Mouse (Mus musculus) embryonic facial prominence, embryonic 15.5 days (tissue): ENCODE results near the gene Fxyd6. TPM values are rescaled to one million over a fixed set of nuclear protein-coding genes. Genes with fewer than 3 reads are reported as not detected.

Source experiments
- ATAC-seq: fragments of 200-750 bp; cut with Nextera tagmentation; 2 replicates; pipeline ENCODE4 v1.8.0; 2017; ENCODE audit warnings: low read depth, moderate TSS enrichment; ENCODE audit not compliant: insufficient number of reproducible peaks, low FRiP score, low TSS enrichment
- H3K27ac ChIP-seq: fragments of 300-500 bp; sonication (generic); replicated peaks from 2 replicates; pipeline ENCODE4 v1.5.1; 2015; ENCODE audit warnings: mild to moderate bottlenecking, inconsistent platforms
- H3K27me3 ChIP-seq: fragments of 300-500 bp; sonication (generic); 2 replicates; pipeline ENCODE4 v1.6.1; 2015; ENCODE audit warnings: inconsistent platforms
- H3K36me3 ChIP-seq: fragments of 300-500 bp; sonication (generic); 2 replicates; pipeline ENCODE4 v1.6.1; 2015; ENCODE audit warnings: mild to moderate bottlenecking, inconsistent platforms
- H3K4me1 ChIP-seq: fragments of 300-500 bp; sonication (generic); 2 replicates; pipeline ENCODE4 v1.6.1; 2015; ENCODE audit warnings: inconsistent platforms
- H3K4me2 ChIP-seq: fragments of 300-500 bp; sonication (generic); replicated peaks from 2 replicates; pipeline ENCODE4 v1.6.1; 2015; ENCODE audit warnings: mild to moderate bottlenecking, inconsistent platforms
- H3K4me3 ChIP-seq: fragments of 300-500 bp; sonication (generic); replicated peaks from 2 replicates; pipeline ENCODE4 v1.5.1; 2015; ENCODE audit warnings: mild to moderate bottlenecking, inconsistent platforms
- H3K9ac ChIP-seq: fragments of 300-500 bp; sonication (generic); 2 replicates; pipeline ENCODE4 v1.6.1; 2015; ENCODE audit warnings: inconsistent platforms
- H3K9me3 ChIP-seq: fragments of 300-500 bp; sonication (generic); replicated peaks from 2 replicates; pipeline ENCODE4 v1.6.1; 2016; ENCODE audit warnings: inconsistent platforms
- WGBS: fragments of 180-500 bp; shearing (Covaris S2); methylation state at CpG from one replicate; pipeline ENCODE4 v1.1.7; 2015; 5-methylcytosine and 5-hydroxymethylcytosine counted together
- polyA plus RNA-seq: library from polyadenylated mRNA; unstranded; fragments of >200 nt; fragmentation: Nextera tagmentation; extraction: Ambion mirVana; gene quantifications from 2 replicates; pipeline ENCODE4 v1.2.1, GENCODE M21; 2015

Fxyd6 gene
- polyA plus RNA-seq, 1 experiment from 2014 or later: 77.5 TPM

DNA sequence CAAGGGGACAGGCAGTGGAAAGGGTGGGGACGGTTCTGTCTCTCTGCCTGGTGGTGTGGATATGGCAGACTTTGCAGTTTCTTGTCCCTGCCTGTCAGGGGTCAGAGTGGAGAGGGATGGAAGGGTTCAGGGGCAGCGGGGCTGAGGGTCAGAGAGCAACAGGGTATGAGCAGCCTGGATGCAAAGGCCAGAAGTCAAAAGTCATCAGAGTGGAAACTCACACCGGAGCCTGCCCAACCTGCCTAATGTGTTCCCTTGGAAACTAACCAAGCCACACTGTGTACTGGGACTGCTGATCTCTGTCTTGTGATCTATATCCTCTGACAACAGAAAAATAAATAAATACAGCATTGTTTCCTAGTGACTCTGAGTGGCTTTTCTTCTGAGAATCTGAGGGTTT, 25.8 kb downstream of the Fxyd6 start:
- Histone ChIP-seq H3K9ac (no peak overlapping the region), H3K27ac (no peak overlapping the region), H3K9me3 (no peaks in the 10 kb centered on the region), H3K4me3 (no peak overlapping the region), H3K4me1 (no peaks in the 10 kb centered on the region), H3K36me3 (peaks cover 3% of the 10 kb centered on the region; the same call in 1 of the 2 replicates), H3K27me3 (no peaks in the 10 kb centered on the region), H3K4me2 (no peak overlapping the region)
- 54% methylated on average over 3 of the region's 3 CpGs for WGBS
- no peak for ATAC-seq

DNA sequence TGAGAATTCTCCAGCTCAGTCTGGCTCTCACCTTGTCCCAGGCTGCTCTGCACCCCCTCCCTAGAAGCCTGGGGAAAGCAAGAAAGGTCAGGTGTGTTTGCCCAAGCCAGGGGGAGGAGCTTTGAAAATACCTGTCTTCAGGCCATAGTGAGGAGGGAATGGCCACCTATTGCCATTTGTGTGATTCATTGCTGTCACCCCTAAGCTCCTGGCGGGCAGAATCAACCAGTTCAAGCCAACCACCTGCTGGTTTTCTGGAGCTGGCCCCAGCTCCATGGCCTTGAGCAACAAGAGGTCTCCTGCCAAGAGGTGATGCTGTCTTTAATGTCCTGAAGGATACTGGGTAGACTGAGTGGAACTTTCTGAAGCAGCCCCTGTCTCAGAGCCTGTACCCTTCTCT, 28.4 kb downstream of the Fxyd6 start:
- no peaks in the 10 kb centered on the region for H3K9me3 ChIP-seq
- peaks cover 4% of the 10 kb centered on the region; the same call in 1 of the 2 replicates for H3K4me1 ChIP-seq
- H3K4me3 ChIP-seq: no peak overlapping the region
- WGBS: 50% methylated on average over 1 of the region's 1 CpGs
- H3K27me3 ChIP-seq: no peaks in the 10 kb centered on the region
- ATAC-seq: no peak
- H3K36me3 ChIP-seq: no peaks in the 10 kb centered on the region; the same call in 1 of the 2 replicates
- no peak overlapping the region for H3K27ac ChIP-seq
- no peak overlapping the region for H3K4me2 ChIP-seq
- no peak overlapping the region for H3K9ac ChIP-seq

GRCm38 (mm10) chr9:45399434-45399833, 29.4 kb downstream of the Fxyd6 start, which contains the start of gene Fxyd2:
Gene Fxyd2 (plus strand): TSS chr9:45399669.
- no peak for ATAC-seq
- H3K9ac ChIP-seq: no peak within 1 kb of the TSS
- no peaks in the 10 kb centered on the region; the same call in 1 of the 2 replicates for H3K36me3 ChIP-seq
- no peak within 1 kb of the TSS for H3K4me2 ChIP-seq
- no peaks in the 10 kb centered on the region; the same call in 1 of the 2 replicates for H3K27me3 ChIP-seq
- H3K27ac ChIP-seq: no peak within 1 kb of the TSS
- 73% methylated on average over 4 of the region's 4 CpGs for WGBS
- no peak within 1 kb of the TSS for H3K4me3 ChIP-seq
- H3K4me1 ChIP-seq: peaks cover 4% of the 10 kb centered on the region; the same call in 1 of the 2 replicates
- no peaks in the 10 kb centered on the region for H3K9me3 ChIP-seq

GRCm38 (mm10) chr9:45401851-45402250, 31.9 kb downstream of the Fxyd6 start:
- Histone ChIP-seq H3K27me3 (no peaks in the 10 kb centered on the region; the same call in 1 of the 2 replicates), H3K4me3 (no peak overlapping the region), H3K9ac (no peak overlapping the region), H3K4me2 (no peak overlapping the region), H3K27ac (no peak overlapping the region), H3K36me3 (no peaks in the 10 kb centered on the region), H3K4me1 (peaks cover 4% of the 10 kb centered on the region; the same call in 1 of the 2 replicates), H3K9me3 (no peaks in the 10 kb centered on the region)
- WGBS: 38% methylated on average over 4 of the region's 4 CpGs
- no peak for ATAC-seq

DNA sequence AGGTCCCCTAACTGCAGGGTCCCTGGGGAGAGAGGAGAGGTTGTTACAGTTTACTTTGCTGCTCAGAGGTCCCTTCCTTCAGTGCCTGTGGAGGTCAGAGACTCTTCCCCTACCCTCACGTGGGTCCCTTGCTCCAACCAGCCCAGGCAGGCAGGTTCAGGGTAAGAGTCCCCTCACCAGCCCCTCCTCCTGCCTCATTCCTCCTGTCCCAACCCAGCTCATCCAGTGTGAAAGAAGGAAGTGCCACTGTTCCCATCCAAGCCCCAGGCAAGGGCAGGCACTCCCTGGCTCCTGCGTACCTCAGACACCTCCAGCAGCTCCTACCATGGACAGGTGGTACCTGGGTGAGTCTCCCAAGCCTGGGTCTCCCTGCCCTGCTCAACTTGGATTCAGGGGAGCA, 33.0 kb downstream of the Fxyd6 start:
- no peak overlapping the region for H3K4me2 ChIP-seq
- H3K9ac ChIP-seq: no peak overlapping the region
- H3K36me3 ChIP-seq: no peaks in the 10 kb centered on the region
- H3K9me3 ChIP-seq: no peaks in the 10 kb centered on the region
- H3K4me1 ChIP-seq: peaks cover 8% of the 10 kb centered on the region
- H3K4me3 ChIP-seq: no peak overlapping the region
- 29% methylated on average over 2 of the region's 2 CpGs for WGBS
- no peak overlapping the region for H3K27ac ChIP-seq
- no peaks in the 10 kb centered on the region; the same call in 1 of the 2 replicates for H3K27me3 ChIP-seq
- ATAC-seq: no peak

DNA sequence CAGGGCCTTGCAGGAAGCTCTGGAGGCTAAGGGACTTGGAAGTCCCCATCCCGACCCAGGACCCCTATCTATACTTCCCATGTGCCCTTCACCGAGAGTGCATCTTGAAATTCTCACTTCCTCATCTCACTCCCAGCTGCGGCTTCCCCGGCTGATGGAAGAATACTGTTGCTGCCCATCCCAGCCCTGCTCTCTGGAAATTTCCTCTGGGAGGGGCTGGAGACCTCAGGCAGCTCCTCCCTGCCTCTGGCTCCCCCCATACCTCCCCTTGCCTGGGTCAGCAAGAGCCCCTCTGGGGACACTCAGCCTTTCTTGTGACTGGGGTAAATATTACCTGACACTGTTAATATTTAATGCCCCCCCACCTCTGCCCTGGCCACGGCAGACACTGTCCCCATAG, 35.7 kb downstream of the Fxyd6 start:
- no peaks in the 10 kb centered on the region for H3K36me3 ChIP-seq
- no peaks in the 10 kb centered on the region; the same call in 1 of the 2 replicates for H3K27me3 ChIP-seq
- no peak overlapping the region for H3K9ac ChIP-seq
- H3K4me1 ChIP-seq: peaks cover 14% of the 10 kb centered on the region
- H3K27ac ChIP-seq: no peak overlapping the region
- WGBS: 74% methylated on average over 5 of the region's 5 CpGs
- no peak overlapping the region for H3K4me2 ChIP-seq
- no peak overlapping the region for H3K4me3 ChIP-seq
- no peak for ATAC-seq
- no peaks in the 10 kb centered on the region for H3K9me3 ChIP-seq

DNA sequence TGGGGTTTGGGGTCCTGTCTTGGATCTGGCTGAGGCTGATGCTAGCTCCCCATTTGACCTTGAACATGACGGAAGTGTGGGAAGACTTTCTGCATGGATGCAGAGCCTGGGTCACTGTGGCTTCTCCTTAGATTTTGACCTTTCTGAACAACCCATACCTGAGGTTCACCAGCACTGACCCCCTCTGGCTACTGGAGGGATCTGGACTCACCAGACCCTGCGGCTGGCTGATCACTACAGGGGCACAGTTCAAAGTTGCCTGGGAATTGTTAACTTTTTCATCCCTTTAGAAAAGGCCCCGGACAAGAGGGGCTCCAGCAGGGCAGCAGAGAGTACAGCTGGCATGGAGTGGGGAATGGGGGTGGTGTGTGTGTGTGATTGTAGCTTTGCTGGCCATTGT, 36.8 kb downstream of the Fxyd6 start:
- Histone ChIP-seq H3K9ac (no peak overlapping the region), H3K27me3 (no peaks in the 10 kb centered on the region; the same call in 1 of the 2 replicates), H3K36me3 (no peaks in the 10 kb centered on the region), H3K4me3 (no peak overlapping the region), H3K4me2 (no peak overlapping the region), H3K27ac (no peak overlapping the region), H3K4me1 (peaks cover 14% of the 10 kb centered on the region), H3K9me3 (no peaks in the 10 kb centered on the region)
- no peak for ATAC-seq
- 81% methylated on average over 3 of the region's 3 CpGs for WGBS

GRCm38 (mm10) chr9:45407706-45408675, 38.0 kb downstream of the Fxyd6 start:
- no peaks in the 10 kb centered on the region for H3K36me3 ChIP-seq
- peaks cover 19% of the 10 kb centered on the region for H3K4me1 ChIP-seq
- peak overlapping the region; percentile 49 for H3K4me2 ChIP-seq
- H3K9me3 ChIP-seq: no peaks in the 10 kb centered on the region
- H3K4me3 ChIP-seq: peak overlapping the region; percentile 34
- WGBS: 34% methylated on average over 33 of the region's 33 CpGs
- no peak overlapping the region; the same call in 1 of the 2 replicates for H3K27ac ChIP-seq
- no peak overlapping the region for H3K9ac ChIP-seq
- no peaks in the 10 kb centered on the region; the same call in 1 of the 2 replicates for H3K27me3 ChIP-seq
- ATAC-seq: peak; percentile 49; the same call in 1 of the 2 replicates

DNA sequence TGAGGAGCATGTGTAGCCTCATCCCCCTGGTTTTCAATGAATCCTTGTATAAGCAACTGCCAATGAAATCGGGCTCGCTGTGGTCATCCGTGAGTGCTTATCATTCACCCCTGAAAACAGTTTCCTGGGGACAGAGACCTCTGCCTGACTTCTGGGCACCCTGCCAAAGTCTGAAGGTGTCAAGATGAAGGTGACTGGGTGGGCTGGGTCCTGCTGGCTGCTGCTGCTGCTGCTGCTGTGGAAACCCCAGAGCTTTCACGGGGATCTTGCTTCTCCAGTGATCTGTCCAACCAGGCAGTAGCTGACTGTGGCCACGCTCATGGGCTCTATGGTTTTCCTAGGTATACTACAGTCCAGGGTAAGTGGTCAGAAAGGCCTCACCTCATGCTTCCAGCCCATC, 40.2 kb downstream of the Fxyd6 start:
- H3K9me3 ChIP-seq: no peaks in the 10 kb centered on the region
- H3K9ac ChIP-seq: no peak overlapping the region
- no peaks in the 10 kb centered on the region; the same call in 1 of the 2 replicates for H3K27me3 ChIP-seq
- H3K27ac ChIP-seq: no peak overlapping the region
- peaks cover 17% of the 10 kb centered on the region for H3K4me1 ChIP-seq
- WGBS: 81% methylated on average over 5 of the region's 5 CpGs
- no peak overlapping the region for H3K4me3 ChIP-seq
- no peak overlapping the region for H3K4me2 ChIP-seq
- ATAC-seq: no peak
- H3K36me3 ChIP-seq: no peaks in the 10 kb centered on the region

DNA sequence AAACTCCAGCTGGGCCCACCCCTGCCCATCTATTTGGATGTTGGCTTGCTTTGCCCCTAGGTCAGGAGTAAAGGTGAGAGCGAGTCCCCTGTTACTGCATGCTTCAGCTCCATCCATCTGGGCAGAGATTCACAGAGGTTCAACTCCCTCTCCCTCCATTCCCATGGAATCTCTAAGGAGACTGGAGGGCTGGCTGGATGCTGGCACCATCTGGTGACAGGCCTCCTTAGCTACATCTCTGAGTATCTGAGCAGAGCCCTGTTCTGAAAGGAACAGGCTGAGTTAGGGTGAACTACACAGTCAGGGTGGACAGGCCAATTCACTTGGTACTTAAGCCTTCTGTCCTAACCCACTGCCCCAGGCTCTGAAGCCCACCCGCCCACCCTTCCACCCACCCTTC, 40.6 kb downstream of the Fxyd6 start:
- no peak overlapping the region for H3K9ac ChIP-seq
- H3K4me1 ChIP-seq: peaks cover 17% of the 10 kb centered on the region
- no peak overlapping the region for H3K4me3 ChIP-seq
- H3K27ac ChIP-seq: no peak overlapping the region
- H3K27me3 ChIP-seq: no peaks in the 10 kb centered on the region; the same call in 1 of the 2 replicates
- H3K4me2 ChIP-seq: no peak overlapping the region
- WGBS: 83% methylated on average over 2 of the region's 2 CpGs
- no peak for ATAC-seq
- no peaks in the 10 kb centered on the region for H3K9me3 ChIP-seq
- no peaks in the 10 kb centered on the region for H3K36me3 ChIP-seq

DNA sequence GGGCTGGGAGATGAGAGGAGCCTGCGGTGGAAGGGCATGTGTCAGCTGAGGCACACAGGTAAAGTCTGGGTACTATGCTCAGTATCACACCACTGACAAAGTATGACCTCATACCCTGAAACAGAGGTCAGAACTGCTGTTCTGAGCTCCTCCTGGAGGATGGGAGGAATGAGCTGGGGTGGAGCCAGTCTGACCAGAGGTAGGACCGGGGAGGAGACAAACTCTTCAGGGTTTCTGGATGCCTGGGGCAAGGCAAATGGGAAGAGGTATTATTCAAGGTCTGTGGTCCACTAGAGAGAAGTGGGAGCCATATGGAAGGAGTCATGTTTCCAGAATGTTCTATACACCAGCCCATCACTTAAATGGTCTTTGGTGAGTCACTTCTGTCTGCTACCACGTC, 41.1 kb downstream of the Fxyd6 start:
- Histone ChIP-seq H3K4me2 (no peak overlapping the region), H3K27ac (no peak overlapping the region), H3K4me1 (peaks cover 17% of the 10 kb centered on the region), H3K9me3 (no peaks in the 10 kb centered on the region), H3K36me3 (no peaks in the 10 kb centered on the region), H3K9ac (no peak overlapping the region), H3K4me3 (no peak overlapping the region), H3K27me3 (no peaks in the 10 kb centered on the region; the same call in 1 of the 2 replicates)
- ATAC-seq: no peak
- 71% methylated on average over 3 of the region's 3 CpGs for WGBS
